Mouse (Mus musculus) midbrain, postnatal 0 days (tissue): Measurements from ENCODE around the gene Ces1f. TPM values are rescaled to one million over a fixed set of nuclear protein-coding genes. Genes with fewer than 3 reads are reported as not detected.

Experiments
- ATAC-seq: fragments of 200-750 bp; cut with Nextera tagmentation; 2 replicates; pipeline ENCODE4 v1.8.0; 2017; ENCODE audit warnings: moderate number of reproducible peaks, mild to moderate bottlenecking, moderate TSS enrichment, moderate library complexity; ENCODE audit not compliant: low FRiP score
- DNase-seq: peaks from one replicate; pipeline ENCODE4 v3.0.0-alpha.2; 2015; ENCODE audit warnings: low spot score
- H3K27ac ChIP-seq: fragments of 300-500 bp; sonication (generic); 2 replicates; pipeline ENCODE4 v1.5.1; 2014; ENCODE audit warnings: low read depth, mild to moderate bottlenecking, low read length, mixed read lengths
- H3K27me3 ChIP-seq: fragments of 300-500 bp; sonication (generic); 2 replicates; pipeline ENCODE4 v1.6.1; 2014; ENCODE audit warnings: low read length, control low read depth, mixed read lengths; ENCODE audit not compliant: insufficient read depth
- H3K36me3 ChIP-seq: fragments of 300-500 bp; sonication (generic); 2 replicates; pipeline ENCODE4 v1.6.1; 2014; ENCODE audit warnings: low read length, control low read depth, mixed read lengths; ENCODE audit not compliant: insufficient read depth
- H3K4me1 ChIP-seq: fragments of 300-500 bp; sonication (generic); 2 replicates; pipeline ENCODE4 v1.6.1; 2014; ENCODE audit warnings: mild to moderate bottlenecking, control low read depth, antibody characterized with exemption, low read length, mixed read lengths; ENCODE audit not compliant: insufficient read depth
- H3K4me2 ChIP-seq: fragments of 300-500 bp; sonication (generic); 2 replicates; pipeline ENCODE4 v1.6.1; 2014; ENCODE audit warnings: low read depth, mild to moderate bottlenecking, low read length, mixed read lengths; ENCODE audit not compliant: poor library complexity, severe bottlenecking
- H3K4me3 ChIP-seq: fragments of 300-500 bp; sonication (generic); 2 replicates; pipeline ENCODE4 v1.5.1; 2014; ENCODE audit warnings: low read depth, mild to moderate bottlenecking, low read length, moderate library complexity
- H3K9ac ChIP-seq: fragments of 300-500 bp; sonication (generic); replicated peaks from 2 replicates; pipeline ENCODE4 v1.6.1; 2014; ENCODE audit warnings: mild to moderate bottlenecking, low read length, moderate library complexity, mixed read lengths; ENCODE audit not compliant: poor library complexity, severe bottlenecking
- H3K9me3 ChIP-seq: fragments of 300-500 bp; sonication (generic); 2 replicates; pipeline ENCODE4 v1.6.1; 2016; ENCODE audit warnings: low read length, control low read depth
- CTCF ChIP-seq: IDR thresholded peaks from 2 replicates; pipeline ENCODE4 v1.5.1; 2016; ENCODE audit warnings: antibody characterized with exemption, mild to moderate bottlenecking
- WGBS: fragments of 180-500 bp; shearing (Covaris S2); extraction: QIAGEN DNeasy Blood & Tissue Kit; methylation state at CpG from one replicate; pipeline ENCODE4 v1.1.7; 2014; 5-methylcytosine and 5-hydroxymethylcytosine counted together
- polyA plus RNA-seq: library from polyadenylated mRNA; unstranded; fragments of >200 nt; fragmentation: Nextera tagmentation; extraction: Ambion mirVana; gene quantifications from 2 replicates; pipeline ENCODE4 v1.2.1, GENCODE M21; 2015
- total RNA-seq: library from RNA; depleted of rRNA; stranded (reverse); fragments of >200 nt; gene quantifications from 2 replicates; pipeline ENCODE4 v1.2.3, GENCODE M21; 2014

Ces1f gene
- total and polyA plus RNA-seq, 2 experiments from 2014 or later: not detected

- TF ChIP-seq CTCF: no peak
- no peaks in the 10 kb centered on the region for H3K27me3 ChIP-seq
- no peaks in the 10 kb centered on the region for H3K9me3 ChIP-seq
- no peaks in the 10 kb centered on the region for H3K4me1 ChIP-seq
- 59% methylated on average over 4 of the region's 4 CpGs for WGBS
- H3K36me3 ChIP-seq: no peaks in the 10 kb centered on the region
- DNase-seq: peak; percentile 8
- no peak overlapping the region for H3K4me2 ChIP-seq
- H3K4me3 ChIP-seq: no peak overlapping the region
- H3K9ac ChIP-seq: no peak overlapping the region
- H3K27ac ChIP-seq: no peak overlapping the region
- ATAC-seq: no peak
Measured at GRCm38 (mm10) chr8:93278176-93278805, 1.3 kb downstream of the Ces1f start.

- Histone ChIP-seq H3K4me3 (no peak overlapping the region), H3K27me3 (no peaks in the 10 kb centered on the region), H3K4me1 (no peaks in the 10 kb centered on the region), H3K9me3 (no peaks in the 10 kb centered on the region), H3K27ac (no peak overlapping the region), H3K36me3 (no peaks in the 10 kb centered on the region), H3K9ac (no peak overlapping the region), H3K4me2 (no peak overlapping the region)
- TF ChIP-seq CTCF: no peak
- DNase-seq (no peak), ATAC-seq (no peak)
- WGBS: 90% methylated on average over 4 of the region's 4 CpGs
Measured at GRCm38 (mm10) chr8:93274609-93275008, 4.9 kb downstream of the Ces1f start.

GRCm38 (mm10) chr8:93273321-93273720, 6.2 kb downstream of the Ces1f start:
- H3K4me2 ChIP-seq: no peak overlapping the region
- ATAC-seq (no peak), DNase-seq (no peak)
- no peak overlapping the region for H3K27ac ChIP-seq
- no peaks in the 10 kb centered on the region for H3K27me3 ChIP-seq
- TF ChIP-seq CTCF: no peak
- H3K4me1 ChIP-seq: no peaks in the 10 kb centered on the region
- H3K9me3 ChIP-seq: no peaks in the 10 kb centered on the region
- 85% methylated on average over 3 of the region's 3 CpGs for WGBS
- no peak overlapping the region for H3K9ac ChIP-seq
- no peaks in the 10 kb centered on the region for H3K36me3 ChIP-seq
- H3K4me3 ChIP-seq: no peak overlapping the region

- Histone ChIP-seq H3K9ac (no peak overlapping the region), H3K36me3 (no peaks in the 10 kb centered on the region), H3K27me3 (no peaks in the 10 kb centered on the region), H3K4me3 (no peak overlapping the region), H3K4me1 (no peaks in the 10 kb centered on the region), H3K4me2 (no peak overlapping the region), H3K27ac (no peak overlapping the region), H3K9me3 (no peaks in the 10 kb centered on the region)
- DNase-seq: peak; percentile 39
- TF ChIP-seq CTCF: no peak
- 82% methylated on average over 4 of the region's 4 CpGs for WGBS
- ATAC-seq: no peak
Measured at GRCm38 (mm10) chr8:93272686-93273085, 6.9 kb downstream of the Ces1f start.

- WGBS: 76% methylated on average over 2 of the region's 2 CpGs
- TF ChIP-seq CTCF: no peak
- Histone ChIP-seq H3K4me2 (no peak overlapping the region), H3K27ac (no peak overlapping the region), H3K4me1 (no peaks in the 10 kb centered on the region), H3K4me3 (no peak overlapping the region), H3K9ac (no peak overlapping the region), H3K9me3 (no peaks in the 10 kb centered on the region), H3K36me3 (no peaks in the 10 kb centered on the region), H3K27me3 (no peaks in the 10 kb centered on the region)
- no peak for DNase-seq
- no peak for ATAC-seq
Measured at GRCm38 (mm10) chr8:93261436-93261835, 18.1 kb downstream of the Ces1f start.

- no peak overlapping the region for H3K4me3 ChIP-seq
- no peaks in the 10 kb centered on the region for H3K27me3 ChIP-seq
- H3K36me3 ChIP-seq: no peaks in the 10 kb centered on the region
- no peaks in the 10 kb centered on the region for H3K4me1 ChIP-seq
- TF ChIP-seq CTCF: no peak
- ATAC-seq: no peak
- WGBS: 95% methylated on average over 1 of the region's 1 CpGs
- H3K9me3 ChIP-seq: no peaks in the 10 kb centered on the region
- no peak overlapping the region for H3K9ac ChIP-seq
- no peak for DNase-seq
- H3K27ac ChIP-seq: no peak overlapping the region
- H3K4me2 ChIP-seq: no peak overlapping the region
Measured at GRCm38 (mm10) chr8:93252400-93252925, 27.1 kb downstream of the Ces1f start.
